Mouse (Mus musculus) left cerebral cortex, postnatal 36 days (tissue): ENCODE measurements around the gene Ppp6r2. TPM values are rescaled to one million over a fixed set of nuclear protein-coding genes. Genes with fewer than 3 reads are reported as not detected.
A peak's percentile ranks its signal among the peaks of the same experiment; 100 is the strongest.

Experiments used
- DNase-seq, 2 experiments: peaks; one replicate each; pipeline ENCODE4 v3.0.0; 2021 to 2022; ENCODE audit warnings: low spot score in 2 of 2, mixed read lengths in 1 of 2
- intact Hi-C: fragments of 180-260 bp; cut with DNase I; formaldehyde crosslinking; loops from one replicate; pipeline ENCODE4 v1.15.1; 2025
- total RNA-seq, 2 experiments: library from RNA; stranded (reverse); gene quantifications; 2 replicates each; pipeline ENCODE4 v1.2.3; 2021

Ppp6r2 gene
- total RNA-seq, 2 experiments from 2014 or later = 162 to 167 TPM

DNA sequence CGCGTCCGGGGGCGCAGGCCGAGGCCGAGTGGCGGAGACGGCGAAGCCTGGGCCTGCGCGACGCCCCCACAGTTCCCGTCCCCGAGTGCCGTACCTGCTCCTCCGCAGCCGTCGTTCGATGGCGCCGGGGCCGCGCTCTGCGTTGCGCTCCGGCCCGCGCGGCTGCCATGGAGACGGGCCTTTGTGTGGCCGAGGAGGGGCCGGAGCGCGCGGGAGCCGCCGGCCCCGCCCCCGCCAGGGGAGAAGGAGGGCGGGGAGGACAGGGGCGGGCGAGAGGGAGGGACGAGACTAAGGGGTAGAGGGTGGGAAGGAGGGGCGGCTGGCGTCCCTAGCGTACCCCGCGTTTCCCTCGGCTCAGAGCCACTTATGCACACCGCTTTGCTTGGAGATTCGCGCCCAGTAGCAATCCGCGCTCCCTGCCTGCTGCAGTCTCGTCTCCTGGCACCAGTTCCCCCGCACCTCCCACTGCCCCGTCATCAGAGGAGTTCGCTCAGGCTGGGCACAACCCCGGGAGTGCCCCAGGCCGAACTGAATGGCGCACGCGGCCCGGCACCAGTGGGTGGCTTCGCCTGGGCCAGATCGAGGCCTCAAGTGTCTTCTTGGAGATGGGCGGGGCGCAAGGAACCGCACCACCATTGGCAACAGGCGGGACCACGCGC lies 30.7 kb upstream of the Ppp6r2 start, which contains the start of gene Plxnb2:
TSS of gene Plxnb2 (minus strand) at position 218 of the 659 bp plus-strand sequence.
- DNase-seq = peak; percentile 81 to 82
- intact Hi-C loops = loop anchor here (2.0 kb wide), 1 partner anchor 16 kb away; the partner anchor contains the start of gene Dennd6b

DNA sequence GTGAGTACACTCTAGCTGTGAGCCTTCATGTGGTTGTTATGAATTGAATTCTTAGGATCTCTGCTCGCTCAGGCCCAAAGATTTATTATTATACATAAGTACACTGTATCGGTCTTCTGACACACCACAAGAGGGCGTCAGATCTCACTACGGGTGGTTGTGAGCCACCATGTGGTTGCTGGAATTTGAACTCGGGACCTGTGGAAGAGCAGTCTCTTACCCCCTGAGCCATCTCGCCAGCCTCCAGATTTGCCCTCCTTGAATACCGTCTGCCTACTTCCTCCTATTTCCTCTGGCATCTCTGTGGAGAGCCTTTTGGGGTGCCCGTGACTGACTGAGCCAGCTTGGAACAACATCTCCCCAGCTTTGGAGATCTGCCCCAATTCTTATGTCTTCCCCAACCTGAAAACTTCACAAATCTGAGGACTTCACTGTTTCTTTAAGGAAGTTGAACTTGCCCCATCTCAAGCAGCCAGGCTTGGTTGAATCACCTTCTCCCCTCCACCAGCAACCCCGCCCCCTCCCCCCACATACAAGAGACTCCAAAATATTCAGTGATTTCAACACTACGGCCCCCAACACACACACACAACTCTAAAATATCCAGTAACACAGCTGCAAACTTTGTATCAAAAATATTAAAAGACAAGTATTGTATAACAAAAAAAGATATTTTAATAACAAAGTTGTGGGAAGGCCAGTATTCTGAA lies 29.6 kb upstream of the Ppp6r2 start:
- intact Hi-C loops = loop anchor here (2.0 kb wide), 1 partner anchor 15 kb away; the partner anchor contains the start of gene Dennd6b

DNA sequence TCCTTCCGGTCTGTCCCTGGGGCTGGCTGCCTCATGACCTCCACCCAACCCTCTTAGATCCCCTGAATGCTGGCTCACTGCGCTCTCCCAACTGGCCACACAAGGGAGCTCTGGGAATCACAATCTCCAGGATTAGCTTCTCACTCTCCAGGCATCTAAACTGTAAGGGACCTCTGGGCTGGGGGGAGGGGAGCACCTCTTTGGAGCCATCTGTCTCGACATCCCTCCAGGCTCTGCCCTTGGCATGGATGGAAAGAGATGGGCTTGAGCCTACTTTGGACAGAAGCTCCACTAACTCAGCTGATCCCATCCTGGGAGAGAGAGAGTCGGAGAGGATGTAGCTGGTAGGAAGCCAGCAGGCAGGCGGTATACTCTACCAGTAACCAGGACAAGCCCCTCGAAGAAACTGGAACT lies 29.0 kb upstream of the Ppp6r2 start:
- no peak for DNase-seq
- intact Hi-C loops = no loop called here

More for the DNA sequence above, 29.6 kb upstream of the Ppp6r2 start:
- DNase-seq = no peak

DNA sequence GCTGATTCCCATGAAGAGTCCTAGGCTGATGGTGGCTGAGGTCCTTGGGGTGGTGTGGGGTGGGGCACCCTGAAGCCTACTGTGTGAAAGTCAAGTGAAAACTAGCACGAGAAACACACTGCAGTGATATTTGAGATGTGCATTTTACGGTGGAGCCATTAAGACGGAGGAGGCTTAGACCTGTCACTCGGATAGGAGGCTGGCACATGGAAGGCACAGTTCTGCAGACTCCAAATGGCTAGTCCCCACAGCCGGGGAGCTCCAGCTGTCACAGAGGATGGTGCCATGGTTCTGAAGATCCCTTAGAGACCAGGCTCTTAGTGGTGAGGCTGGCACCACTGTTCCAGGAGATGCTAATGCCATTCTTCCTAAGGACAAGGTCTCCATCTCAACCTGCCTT lies 28.5 kb upstream of the Ppp6r2 start:
- intact Hi-C loops = no loop called here
- DNase-seq = no peak

DNA sequence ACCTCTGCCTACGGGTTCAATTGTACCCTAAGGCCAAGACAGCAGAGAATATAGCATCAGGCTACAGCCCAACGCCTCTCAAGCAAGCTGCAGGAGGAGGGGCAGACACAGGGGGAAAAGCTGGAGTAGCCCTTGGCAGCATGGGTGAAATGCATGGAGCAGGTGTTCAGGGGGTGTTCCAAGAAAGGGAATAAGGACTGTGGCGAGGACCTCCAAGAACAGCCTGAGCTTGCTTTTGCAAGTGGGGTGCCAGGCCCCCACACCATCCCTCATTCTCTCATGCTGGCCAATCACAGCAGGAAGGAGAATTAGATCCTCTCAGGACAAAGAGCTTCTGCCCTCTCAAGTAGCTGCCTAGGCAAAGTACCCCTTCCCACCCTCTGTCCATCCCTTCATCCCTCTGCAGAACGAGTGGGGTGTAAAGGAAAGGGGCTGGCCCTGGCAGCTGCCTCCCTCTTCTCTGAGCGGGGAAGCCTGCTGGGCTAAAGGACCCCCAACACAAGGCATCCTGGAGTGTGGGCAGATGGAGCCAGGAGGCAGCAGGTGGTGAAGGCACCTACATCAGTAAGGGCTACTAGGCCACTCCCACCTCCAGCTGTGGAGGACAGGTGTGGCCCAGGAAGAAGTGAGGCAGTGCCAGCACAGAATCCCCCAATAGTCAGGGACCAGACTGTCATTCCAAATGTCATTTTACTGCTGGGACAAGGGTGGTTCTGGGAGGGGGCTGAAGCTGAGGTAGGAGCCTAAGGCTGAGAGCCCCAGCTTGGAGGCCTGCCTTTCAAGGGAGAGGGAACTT lies 27.0 kb upstream of the Ppp6r2 start:
- intact Hi-C loops = no loop called here
- no peak for DNase-seq

DNA sequence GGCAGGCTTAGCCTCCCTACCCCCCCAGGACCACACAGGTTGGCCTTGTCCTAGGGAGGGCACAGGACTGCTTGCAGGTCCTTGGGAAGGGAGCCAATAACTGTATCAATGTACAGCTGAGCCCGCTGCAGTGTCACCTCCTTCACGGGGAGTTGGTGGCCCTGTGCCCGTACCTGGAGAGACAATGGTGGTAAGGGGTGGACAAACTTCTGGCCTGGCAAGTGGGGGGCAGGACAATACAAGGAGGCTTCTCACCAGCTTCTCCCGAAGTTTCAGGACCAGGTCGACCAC lies 26.5 kb upstream of the Ppp6r2 start:
- no peak for DNase-seq
- intact Hi-C loops = no loop called here

DNA sequence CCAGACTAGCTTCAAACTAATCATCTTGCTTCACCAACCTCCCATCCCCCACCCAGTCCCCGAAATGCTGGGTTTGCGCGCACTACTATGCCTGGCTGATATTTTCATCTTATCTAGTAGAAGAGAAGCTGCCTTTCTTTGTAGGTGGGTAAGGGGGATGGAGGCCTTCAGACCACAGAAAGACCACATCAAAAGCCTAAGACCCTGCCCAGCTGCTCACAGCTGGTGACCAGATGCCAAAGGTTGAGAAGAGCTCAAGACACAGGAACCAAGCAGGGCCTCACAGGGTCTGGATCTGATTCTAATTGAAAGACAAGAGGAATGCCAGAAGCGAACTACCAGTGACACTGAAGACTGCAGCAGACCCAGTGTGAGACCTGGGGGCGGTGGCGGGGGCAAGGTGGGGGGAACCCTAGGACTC lies 16.1 kb upstream of the Ppp6r2 start:
- intact Hi-C loops = no loop called here
- no peak for DNase-seq

DNA sequence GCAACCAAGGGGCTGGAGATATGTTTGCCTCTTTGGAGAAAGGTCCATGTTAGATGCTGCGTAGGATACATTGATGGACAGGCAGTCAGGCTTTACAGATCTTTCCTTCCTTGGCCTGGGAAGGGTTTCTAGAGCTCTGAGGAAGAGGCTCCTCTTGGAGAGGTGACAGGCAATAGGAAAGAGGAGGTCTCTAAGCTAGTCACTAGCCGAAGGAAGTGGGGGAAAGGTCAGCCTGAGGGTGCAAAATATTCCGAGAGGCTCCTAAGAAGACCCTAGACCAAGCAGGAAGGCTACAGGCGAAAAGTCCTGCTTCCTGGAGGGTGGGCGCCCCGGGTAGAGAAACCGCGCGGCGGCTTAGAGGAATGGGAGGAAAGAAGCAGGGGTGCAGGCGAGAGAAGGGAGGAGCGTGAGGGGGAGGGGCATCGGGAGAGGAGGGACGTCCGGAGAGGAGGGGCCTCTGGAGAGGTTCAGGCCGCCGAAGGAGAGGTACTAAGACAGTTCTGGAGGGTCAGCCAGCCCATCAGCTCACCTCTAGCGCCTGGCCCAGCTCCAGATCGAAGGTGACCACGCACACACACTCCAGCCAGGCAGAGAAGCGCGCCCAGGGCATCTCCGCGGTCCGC lies 15.6 kb upstream of the Ppp6r2 start:
- intact Hi-C loops = loop anchor here (2.0 kb wide), 3 partner anchors 15 to 73 kb away; partner anchors contain the start of genes Plxnb2, Ppp6r2 and Tubgcp6
- DNase-seq = peak; percentile 88 to 89

DNA sequence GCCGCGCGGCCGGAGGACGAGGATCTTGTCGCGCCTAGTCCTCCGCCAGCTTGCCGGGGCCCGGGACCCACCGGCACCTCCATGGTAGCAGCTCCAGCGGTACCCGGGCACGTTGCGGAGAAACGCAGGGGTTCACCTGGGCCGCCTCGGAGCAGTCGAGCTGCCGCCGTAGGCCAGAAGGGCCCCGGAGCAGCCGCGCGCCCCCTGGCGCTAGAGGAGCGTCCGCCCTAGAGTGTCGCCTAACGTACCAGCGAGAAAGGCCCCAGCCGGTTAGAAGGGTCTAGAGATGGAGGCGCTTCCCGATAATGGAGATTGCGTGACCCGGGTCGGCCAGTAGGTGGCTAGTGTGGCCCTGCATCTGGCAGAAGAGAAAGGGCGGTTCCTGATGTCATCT lies 15.0 kb upstream of the Ppp6r2 start, which contains the start of gene Dennd6b:
TSS of gene Dennd6b (minus strand) at position 184 of the 394 bp plus-strand sequence.
- intact Hi-C loops = loop anchor here (2.0 kb wide), 3 partner anchors 14 to 74 kb away; partner anchors contain the start of genes Plxnb2, Ppp6r2 and Tubgcp6
- peak; percentile 96 for DNase-seq

DNA sequence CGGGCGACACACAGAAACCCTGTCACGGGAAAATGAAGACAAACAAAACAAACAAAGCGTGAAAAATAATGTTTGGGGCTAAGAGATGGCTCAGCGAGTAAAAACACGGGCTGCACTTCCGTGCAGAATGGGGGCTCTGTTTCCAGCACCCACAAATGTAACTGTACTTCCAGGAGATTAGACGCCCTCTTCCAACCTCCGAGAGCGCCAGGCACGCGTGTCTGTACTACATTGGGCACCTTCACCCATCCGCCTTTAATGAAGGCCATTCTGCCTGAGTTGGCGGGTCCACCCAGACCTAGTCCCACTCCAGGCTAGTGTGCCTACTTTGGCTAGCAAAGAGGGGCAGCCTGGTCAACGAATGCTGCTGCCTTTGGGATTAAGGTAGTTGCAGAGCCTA lies 14.3 kb upstream of the Ppp6r2 start:
- intact Hi-C loops = loop anchor here (2.0 kb wide), 3 partner anchors 14 to 74 kb away; partner anchors contain the start of genes Plxnb2, Ppp6r2 and Tubgcp6

DNA sequence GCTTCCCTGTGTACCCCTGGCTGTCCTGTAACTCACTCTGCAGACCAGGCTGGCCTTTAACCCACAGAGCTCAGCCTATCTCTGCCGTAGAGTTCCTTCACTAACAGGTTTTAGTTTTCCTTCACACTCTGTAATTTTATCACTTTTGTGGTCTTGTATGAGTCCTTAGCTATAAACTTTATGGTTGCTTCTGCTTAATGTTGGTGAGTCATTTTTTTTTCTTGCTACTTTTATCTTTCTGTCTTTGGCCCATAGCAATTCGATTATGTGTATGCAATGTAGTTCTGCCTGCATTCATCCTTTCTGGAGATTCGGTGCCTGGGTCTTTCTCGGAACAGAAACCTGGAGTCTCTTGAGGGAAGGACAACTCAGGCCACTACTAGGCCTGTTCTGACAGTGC lies 3.9 kb upstream of the Ppp6r2 start:
- no peak for DNase-seq
- intact Hi-C loops = no loop called here

More for the DNA sequence above, 14.3 kb upstream of the Ppp6r2 start:
- DNase-seq = no peak

DNA sequence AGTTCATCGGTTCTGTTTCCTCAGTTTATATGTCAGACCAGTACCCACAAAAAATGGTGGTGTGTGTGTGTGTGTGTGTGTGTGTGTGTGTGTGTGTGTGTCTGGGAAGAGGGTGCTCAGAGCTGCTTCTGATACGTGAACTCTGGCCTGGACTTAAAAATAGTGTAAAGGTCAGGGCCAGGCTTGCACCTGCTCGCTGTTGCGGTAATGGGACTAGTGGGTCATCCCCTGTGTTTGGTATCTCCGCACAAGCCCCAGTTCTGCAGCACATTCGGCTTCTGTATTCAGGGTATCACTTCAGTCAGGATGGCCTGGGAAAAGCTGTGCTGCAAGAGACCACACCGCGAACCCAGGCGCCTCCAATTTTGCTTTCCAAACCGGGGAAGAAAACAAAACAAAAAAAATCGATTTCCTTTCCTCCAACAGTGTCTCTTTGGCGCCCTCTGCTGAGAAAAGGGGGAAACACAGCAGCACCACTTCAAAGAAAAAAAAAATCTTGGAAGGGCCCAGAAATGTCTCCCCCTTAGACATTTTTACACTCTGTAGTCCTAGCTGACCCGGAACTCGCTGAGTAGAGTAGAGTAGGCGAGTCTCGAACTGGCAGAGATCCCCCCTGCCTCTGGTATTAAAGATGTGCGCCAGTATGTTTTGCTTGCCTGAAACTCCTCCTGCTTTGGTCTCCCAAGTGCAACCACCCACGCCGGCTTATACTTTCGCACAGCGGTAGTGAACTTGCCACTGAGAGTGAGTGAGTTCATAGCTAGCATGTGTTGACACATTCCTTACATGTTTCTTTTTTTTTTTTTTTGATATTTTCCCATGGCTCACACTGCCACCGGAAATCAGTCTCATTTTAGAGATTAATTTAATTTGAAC lies 1.2 kb upstream of the Ppp6r2 start:
- DNase-seq = peak; percentile 82 to 85
- intact Hi-C loops = loop anchor here (2.0 to 5.0 kb wide), 2 partner anchors 13 to 83 kb away; partner anchors contain the start of genes Dennd6b and Hdac10

DNA sequence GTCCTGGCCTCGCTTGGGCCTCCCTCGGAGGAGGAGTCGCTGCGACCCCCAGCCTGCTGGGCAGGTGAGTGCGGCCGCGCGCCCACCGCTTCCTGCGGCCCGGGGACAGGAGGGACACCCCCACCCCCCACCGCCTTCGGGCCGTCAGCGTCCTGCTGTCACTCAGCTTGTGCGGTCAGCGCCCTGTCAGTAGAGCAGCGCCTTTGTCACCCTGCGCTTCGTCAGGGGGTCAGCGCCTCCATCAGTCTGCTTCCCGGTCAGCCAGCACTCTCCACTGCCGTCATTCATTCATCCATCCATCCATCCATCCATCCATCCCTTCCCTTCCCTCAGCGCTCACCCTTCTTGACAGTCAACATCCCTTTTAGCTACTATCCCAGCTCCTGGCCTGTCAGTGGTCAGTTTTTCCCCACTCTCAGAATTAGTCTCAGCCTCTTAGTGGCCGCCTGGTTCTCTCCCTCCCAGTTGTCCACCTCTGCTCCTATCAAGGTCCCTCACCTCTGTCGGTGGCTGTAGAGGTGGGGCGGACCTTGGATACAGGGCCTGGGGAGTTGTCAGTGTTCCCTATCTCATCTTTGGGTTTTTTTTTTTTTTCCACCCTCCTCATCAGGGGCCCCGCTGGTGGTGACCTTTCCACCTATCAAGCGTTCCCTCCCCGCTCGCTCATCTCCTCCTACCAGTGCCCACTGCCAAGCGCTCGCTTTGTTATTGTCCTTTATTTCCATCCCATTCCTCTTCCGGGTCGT lies 536 bp downstream of the Ppp6r2 start:
- peak in 1 of 2 experiments; percentile 13 for DNase-seq
- intact Hi-C loops = loop anchor here (2.0 to 5.0 kb wide), 2 partner anchors 15 to 85 kb away; partner anchors contain the start of genes Dennd6b and Hdac10

DNA sequence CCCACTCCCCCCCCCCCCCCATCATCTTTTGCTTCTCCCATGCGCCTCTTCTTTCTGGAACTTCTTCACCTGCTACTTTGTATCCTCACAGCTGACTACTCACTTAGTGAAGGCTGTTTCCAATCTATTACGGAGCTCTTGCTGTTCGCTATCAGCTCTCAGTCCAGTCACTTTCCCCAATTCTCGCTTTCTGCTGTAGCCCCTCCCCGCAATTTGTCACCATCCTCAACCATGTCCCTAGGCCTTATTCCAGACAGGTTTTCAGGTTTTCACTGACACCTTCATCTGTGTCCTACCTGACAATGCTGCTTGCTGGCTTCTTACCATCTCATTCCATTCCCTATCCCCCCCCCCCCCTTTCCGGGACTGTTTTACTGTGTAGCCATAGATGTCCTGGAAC lies 1.1 kb downstream of the Ppp6r2 start:
- DNase-seq = no peak
- intact Hi-C loops = loop anchor here (5.0 kb wide), 1 partner anchor 85 kb away; the partner anchor contains the start of gene Hdac10

DNA sequence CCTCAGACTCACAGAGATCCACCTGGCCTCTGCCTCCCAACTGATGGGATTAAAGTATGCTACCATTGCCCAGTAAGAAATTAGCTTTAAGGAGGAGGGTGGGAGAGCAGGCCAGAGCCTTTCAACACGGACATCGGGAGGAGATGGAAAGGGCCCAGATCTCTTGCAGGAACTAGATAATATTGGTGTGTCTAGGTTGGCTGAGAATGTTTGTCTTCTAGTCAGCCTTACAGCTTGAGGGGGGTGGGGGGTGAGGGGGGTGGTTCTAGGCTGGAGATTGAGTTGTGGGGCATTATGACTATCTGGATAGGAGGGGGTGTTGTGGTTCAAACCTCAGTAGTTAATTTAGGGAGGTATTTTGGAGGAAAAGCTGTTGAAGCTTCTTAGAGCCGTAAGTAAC lies 2.2 kb downstream of the Ppp6r2 start:
- no peak for DNase-seq
- intact Hi-C loops = loop anchor here (5.0 kb wide), 1 partner anchor 86 kb away; the partner anchor contains the start of gene Hdac10

DNA sequence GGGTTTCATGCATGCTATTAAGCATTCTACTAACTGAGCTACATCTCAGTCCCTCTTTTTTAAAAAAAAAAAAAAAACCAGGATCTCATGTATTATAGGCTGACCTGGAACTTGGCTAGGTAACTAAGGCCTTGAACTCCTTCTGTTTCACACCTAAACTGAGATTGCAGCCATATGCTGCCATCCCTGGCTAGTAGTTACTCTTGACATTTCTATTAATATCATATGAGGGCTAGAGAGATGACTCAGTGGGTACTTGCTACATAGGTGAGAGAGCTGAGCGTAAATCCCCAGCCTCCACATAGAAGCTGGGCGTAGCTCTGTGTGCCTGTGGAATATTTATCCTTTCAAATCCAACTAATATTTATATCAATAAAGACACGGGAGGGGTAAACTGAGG lies 3.6 kb downstream of the Ppp6r2 start:
- DNase-seq = no peak
- intact Hi-C loops = loop anchor here (5.0 kb wide), 1 partner anchor 88 kb away; the partner anchor contains the start of gene Hdac10

DNA sequence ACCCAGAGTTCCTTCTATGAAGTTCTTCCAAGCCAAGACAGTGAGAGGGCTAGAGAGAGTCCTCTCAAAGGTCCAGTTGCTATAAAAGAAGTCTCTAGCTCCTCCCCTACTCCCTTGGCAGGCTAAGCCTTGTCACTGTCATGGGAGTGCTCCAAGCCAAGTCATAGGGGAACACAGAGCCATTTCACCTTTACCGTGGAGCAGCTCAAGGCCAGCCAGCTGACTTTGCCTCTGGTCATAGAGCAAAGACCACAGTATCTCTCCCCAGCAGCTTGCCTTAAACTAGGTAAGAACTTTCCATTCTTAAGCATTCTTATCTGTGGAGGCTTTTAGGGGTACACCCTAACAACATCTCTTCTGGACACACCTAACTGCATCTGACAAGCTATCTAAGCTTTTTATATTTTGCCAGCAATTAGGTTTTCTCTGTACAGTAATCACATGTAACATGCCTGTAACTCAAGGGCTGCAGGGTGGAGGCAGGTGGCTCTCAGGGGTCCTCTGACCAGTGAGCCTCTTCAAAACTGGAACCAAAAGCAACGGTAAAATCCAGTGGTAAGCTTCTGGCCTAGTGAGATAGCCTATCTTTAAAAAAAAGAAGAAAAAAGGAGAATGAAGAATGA lies 4.4 kb downstream of the Ppp6r2 start:
- intact Hi-C loops = no loop called here
- DNase-seq = no peak
